Mouse (Mus musculus): ENCODE results near the gene Pitpnb.

The Pitpnb gene

DNA sequence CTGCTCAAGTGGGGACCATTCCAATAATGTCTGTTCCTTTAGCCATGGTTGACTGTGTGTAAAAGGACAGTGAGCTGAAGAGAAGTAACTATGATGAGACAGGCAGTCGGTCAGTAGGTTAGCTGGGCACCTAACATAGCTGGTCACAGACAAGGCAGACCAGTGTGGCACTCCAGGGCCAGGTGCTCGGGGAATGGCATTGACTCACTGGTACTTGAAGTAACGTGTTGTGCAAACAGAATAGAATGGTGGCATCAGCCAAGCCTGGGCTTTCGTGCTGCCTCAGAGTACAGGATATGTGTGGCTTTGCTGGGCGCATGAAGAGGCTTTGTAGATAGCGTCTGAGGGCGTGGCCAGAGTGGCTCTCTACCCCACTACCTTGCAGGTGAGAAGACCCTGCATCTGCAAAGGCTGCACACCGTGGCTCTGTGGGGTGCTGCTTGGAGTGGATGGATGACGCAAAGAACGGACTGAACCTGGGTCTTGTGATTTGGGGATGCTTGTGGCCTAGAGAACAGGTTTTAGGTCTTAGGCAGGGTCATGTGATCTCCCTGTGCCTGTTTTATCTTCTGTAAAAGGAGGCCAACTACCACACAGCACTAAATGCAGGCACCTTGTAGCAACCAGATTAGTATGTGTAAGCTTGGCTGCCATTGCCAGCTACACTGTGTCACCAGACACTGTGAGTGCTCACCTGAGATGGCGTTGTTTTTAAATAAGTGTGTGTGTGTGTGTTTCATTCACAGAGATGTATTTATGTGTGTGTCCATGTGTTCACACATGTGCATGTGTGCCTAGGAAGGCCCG lies 26.5 kb downstream of the Pitpnb start:
- DNase-seq = no peak

DNA sequence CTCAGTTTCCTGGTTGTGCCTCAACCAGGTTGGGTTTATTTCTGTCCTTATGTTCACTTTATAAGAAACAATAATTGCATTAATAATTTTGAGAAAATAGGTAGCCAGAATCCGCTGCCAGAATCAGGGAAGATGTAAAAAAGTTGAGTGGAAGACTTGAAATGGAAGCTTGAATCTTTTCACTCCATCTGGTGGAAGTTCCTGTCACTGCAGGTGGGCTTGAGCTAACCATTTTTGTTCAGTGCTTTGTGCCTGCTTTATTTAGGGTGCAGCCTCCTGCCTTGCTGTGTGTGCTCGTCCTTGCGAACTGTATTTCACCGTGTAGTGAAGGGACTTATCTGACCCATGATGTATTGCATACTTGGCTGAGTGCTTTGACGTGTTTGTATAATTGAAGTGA lies 30.0 kb downstream of the Pitpnb start:
- no peak for DNase-seq

DNA sequence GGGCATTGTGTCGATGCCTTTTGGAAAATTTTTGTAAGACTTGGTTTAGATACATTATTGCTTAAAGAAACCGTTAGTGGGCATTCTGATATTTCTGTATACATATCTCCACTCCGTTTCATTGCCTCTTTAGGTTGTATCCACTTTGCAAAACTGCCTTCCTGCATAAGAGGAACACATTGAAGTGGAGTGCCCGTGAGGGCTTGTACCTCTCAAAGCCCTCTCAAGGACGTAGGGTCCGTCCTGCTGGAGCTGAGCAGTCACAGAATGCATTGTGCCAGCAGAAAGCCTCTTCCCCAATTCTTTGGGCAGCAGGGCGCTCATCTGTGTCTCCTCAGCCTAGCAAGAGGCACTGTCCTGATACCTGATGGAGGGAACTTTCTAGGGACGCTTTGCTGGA lies 30.5 kb downstream of the Pitpnb start:
- no peak for DNase-seq

DNA sequence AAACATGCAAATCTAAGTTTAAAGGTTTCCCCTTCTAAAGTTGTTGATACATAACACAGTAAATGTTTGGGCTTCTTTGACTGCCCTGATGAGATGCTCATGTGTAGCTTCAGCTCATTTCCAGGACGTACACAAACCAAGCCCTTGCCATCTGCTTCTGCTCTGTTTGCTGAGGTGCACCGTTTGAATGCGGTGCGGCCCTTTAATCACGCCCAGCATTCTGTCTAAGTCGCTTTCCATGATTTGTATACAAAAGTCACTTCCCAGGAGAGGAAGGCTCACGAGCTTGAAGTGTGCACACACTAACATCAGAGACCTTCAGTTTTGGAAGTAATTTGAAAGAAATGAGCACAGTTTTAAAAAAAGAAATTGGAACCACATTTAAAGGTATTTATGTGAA lies 31.3 kb downstream of the Pitpnb start:
- DNase-seq = no peak

- DNase-seq = no peak
Measured at GRCm38 (mm10) chr5:111363446-111364062, 33.0 kb downstream of the Pitpnb start.

- no peak for DNase-seq
Measured at GRCm38 (mm10) chr5:111364533-111364932, 34.0 kb downstream of the Pitpnb start.

DNA sequence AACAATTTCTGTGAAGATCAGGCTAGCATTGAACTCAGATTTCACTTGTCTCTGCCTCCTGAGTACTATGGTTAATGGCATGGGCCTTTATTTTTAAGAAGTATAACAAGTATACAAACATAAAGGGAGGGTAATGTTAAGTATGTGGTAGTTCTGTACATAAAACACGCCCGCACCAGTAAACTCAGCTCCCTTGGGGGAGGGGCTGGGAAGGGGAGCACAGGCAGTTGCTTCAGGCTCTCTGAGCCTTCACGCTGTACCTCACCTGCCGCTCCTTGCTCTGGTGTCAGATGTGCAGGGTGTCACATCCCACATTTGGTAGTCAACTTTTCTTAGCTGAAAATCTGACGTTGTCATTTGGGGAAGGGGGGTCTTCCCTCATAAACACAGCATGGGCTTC lies 35.6 kb downstream of the Pitpnb start:
- DNase-seq = no peak

DNA sequence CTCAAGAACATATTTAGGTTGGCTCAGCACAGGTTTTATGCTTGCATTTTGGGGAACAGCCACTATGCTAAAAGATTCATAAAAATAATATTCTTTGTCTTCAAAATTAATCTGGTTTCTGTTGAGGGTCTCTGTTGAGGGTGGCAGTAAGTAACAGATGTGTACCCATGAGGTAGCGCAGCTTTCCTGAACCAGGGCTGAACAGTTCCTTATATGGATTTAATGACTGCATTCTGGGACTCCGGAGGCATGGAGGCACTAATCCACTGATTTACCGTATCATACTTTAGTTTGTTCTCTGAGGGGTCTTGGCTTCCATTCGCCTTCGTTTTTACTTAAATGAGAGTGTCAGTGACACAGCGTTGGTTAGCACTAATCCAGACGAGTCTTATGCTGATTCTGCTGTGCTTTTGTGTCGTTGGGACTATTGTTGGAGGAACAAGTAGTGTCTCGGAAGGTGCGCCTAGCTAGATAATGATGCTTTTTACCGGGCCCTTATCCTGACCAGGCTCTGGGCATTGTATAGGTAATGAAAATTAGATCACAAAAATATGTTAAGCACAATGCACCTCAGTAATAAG lies 37.5 kb downstream of the Pitpnb start:
- DNase-seq = no peak

- DNase-seq = no peak
Measured at GRCm38 (mm10) chr5:111368576-111368975, 38.0 kb downstream of the Pitpnb start.

DNA sequence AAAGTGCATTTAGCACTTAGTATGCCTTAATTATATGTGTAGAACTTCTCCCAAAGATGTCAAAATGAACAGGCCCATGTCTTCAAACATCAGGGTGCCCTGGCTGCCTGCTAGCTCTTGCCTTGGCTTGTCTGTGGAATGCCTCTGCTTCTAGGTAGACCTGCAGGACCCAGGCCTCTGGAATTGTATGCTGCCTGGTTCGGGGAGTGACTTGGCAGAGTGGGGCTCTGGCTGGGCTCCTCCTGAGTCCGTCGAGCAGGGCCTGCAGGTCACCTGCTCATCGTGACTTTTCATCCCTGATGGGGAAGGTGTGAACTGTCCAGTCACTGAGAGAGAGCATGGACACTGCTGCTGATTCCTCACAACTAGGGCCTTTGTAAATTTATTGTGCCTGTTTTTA lies 45.1 kb downstream of the Pitpnb start:
- no peak for DNase-seq

GRCm38 (mm10) chr5:111376276-111377020 lies 45.9 kb downstream of the Pitpnb start:
- DNase-seq = no peak

GRCm38 (mm10) chr5:111378126-111378993 lies 47.8 kb downstream of the Pitpnb start:
- no peak for DNase-seq

- no peak for DNase-seq
Measured at GRCm38 (mm10) chr5:111383335-111383734, 52.8 kb downstream of the Pitpnb start.

GRCm38 (mm10) chr5:111390911-111391310 lies 60.3 kb downstream of the Pitpnb start:
- DNase-seq = no peak

- DNase-seq = no peak
Measured at GRCm38 (mm10) chr5:111391485-111391884, 60.9 kb downstream of the Pitpnb start.

DNA sequence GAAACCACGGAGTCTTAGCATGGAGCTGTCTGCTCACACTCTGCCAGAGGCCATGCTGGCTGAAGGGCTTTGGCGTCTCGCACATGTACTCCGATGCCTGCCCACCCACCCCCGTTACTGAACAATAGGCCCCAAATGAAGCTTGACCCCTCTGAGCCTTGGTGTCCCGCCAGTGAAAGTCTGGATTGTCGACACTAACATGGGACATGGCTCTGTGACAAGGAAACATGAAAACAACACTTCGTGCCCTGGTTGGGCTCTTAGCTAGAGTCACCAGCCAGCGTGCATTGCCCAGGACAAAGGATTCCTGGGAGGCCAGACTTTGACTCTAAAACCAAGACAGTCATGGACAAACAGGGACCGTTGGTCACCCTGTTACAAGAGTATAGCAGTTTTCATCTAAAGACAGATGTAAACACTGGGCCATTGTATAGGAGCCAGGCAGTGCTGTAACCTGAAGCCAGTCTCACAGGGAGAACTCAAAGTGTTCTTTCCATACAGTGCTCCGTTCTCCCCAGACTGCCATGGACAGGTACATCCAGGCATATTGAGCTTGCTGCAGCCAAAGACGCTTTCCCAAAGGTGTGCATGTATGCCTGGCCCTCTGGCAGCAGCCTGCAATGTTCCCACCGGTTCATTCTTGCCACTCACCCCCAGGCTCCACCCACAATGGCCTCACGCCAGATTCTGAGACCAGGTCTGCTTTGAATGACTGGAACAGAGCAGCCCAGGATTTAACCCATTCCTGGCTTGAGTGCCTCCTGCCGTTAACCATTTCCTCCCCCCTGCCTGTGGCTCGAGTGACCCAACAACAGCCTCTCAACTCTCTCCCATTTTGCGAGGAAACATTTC lies 63.0 kb downstream of the Pitpnb start:
- peak; percentile 49 for DNase-seq

GRCm38 (mm10) chr5:111394198-111395053 lies 63.9 kb downstream of the Pitpnb start:
- DNase-seq = no peak

- DNase-seq = no peak
Measured at GRCm38 (mm10) chr5:111395771-111396170, 65.2 kb downstream of the Pitpnb start.

- no peak for DNase-seq
Measured at GRCm38 (mm10) chr5:111396199-111396598, 65.6 kb downstream of the Pitpnb start.

DNA sequence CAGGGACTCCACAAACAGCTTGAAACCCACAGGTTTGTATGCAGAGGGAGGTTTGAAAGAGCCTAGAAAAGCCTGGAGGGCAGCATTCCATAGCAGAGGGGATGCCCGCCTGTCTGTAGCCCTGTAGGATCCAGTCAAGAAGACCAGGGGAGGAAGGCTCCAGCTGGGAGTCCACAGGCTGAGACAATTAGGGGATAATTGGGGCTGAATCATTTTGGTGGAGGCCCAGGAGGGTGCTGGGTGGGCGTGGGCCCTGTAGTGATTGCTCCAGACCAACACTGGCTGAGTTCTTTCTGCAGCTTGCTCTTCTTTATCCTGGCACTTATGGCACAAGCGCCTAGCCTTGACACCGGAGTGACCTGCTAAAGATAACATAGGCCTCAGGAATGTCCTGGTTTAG lies 67.9 kb downstream of the Pitpnb start:
- DNase-seq = no peak

GRCm38 (mm10) chr5:111399271-111399670 lies 68.7 kb downstream of the Pitpnb start:
- DNase-seq = no peak

Measured in cerebellum, adult 11-12 months (tissue).